ENCODE assay signal across 21 mouse cellular contexts in the genomic region with DNA sequence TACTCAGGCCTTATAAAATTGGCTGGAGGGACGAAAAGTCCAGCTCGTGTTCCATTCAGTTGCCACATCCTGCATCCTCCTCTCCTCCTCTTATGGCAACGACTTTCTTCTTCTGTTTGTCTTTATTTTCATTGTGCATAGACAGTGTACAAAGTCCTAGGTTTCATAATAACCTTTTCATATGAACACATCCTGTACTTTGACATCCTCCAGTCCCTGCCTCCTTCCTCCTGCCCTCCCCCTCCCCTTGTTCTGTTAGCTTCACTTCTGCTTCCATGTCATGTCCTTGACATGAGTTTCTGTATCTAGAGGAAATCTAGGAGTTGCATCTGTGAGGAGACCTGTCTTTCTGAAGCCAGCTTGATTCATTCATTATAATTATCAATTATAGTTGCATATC.
"Had no signal": no experiment of that assay in that cellular context is flagged by ENCODE, and none has a peak within 500 bp of the region (broad histone marks: within the 10 kb centered on the region; RNA-seq: fewer than 3 reads in every experiment).

No protein-coding gene starts in this region.

- H3K36me3 ChIP-seq: heart, embryonic 13.5 days; heart, embryonic 15.5 days; hindbrain, embryonic 13.5 days; hindbrain, embryonic 15.5 days; limb, embryonic 10.5 days; limb, embryonic 12.5 days; liver, embryonic 13.5 days; liver, embryonic 15.5 days had no signal

- H3K4me3 ChIP-seq: gastrocnemius, adult 2 months; heart, embryonic 13.5 days; heart, embryonic 15.5 days; hindbrain, embryonic 13.5 days; hindbrain, embryonic 15.5 days; limb, embryonic 10.5 days; limb, embryonic 12.5 days; liver, embryonic 13.5 days; liver, embryonic 15.5 days had no signal

- H3K9me3 ChIP-seq: heart, embryonic 13.5 days; heart, embryonic 15.5 days; hindbrain, embryonic 13.5 days; hindbrain, embryonic 15.5 days; limb, embryonic 10.5 days; limb, embryonic 12.5 days; liver, embryonic 13.5 days; liver, embryonic 15.5 days had no signal

- H3K4me1 ChIP-seq: heart, embryonic 13.5 days; heart, embryonic 15.5 days; hindbrain, embryonic 13.5 days; hindbrain, embryonic 15.5 days; limb, embryonic 10.5 days; limb, embryonic 12.5 days; liver, embryonic 13.5 days; liver, embryonic 15.5 days had no signal

- H3K27ac ChIP-seq: gastrocnemius, adult 2 months; heart, embryonic 13.5 days; heart, embryonic 15.5 days; hindbrain, embryonic 13.5 days; hindbrain, embryonic 15.5 days; hindbrain, postnatal 0 days; limb, embryonic 10.5 days; limb, embryonic 12.5 days; liver, embryonic 13.5 days; liver, embryonic 15.5 days had no signal

- DNase-seq: gastrocnemius, adult 2 months; gastrocnemius, postnatal 10 days; gastrocnemius, postnatal 25 days; heart, adult 18-20 months; heart, postnatal 36 days; kidney, adult 18-20 months; kidney, postnatal 10 days; layer of hippocampus, adult 9-11 months; layer of hippocampus, postnatal 36 days; liver; liver, embryonic 13.5 days had no signal

- ATAC-seq: hindbrain, postnatal 0 days; intestine, embryonic 16.5 days had no signal

- H3K9ac ChIP-seq: heart, embryonic 13.5 days; heart, embryonic 15.5 days; hindbrain, embryonic 13.5 days; hindbrain, embryonic 15.5 days; limb, embryonic 12.5 days; liver, embryonic 13.5 days; liver, embryonic 15.5 days had no signal

- H3K27me3 ChIP-seq: heart, embryonic 13.5 days; heart, embryonic 15.5 days; hindbrain, embryonic 13.5 days; hindbrain, embryonic 15.5 days; limb, embryonic 12.5 days; liver, embryonic 13.5 days; liver, embryonic 15.5 days had no signal

- H3K4me2 ChIP-seq: heart, embryonic 11.5 days; heart, embryonic 13.5 days; heart, embryonic 15.5 days; hindbrain, embryonic 13.5 days; hindbrain, embryonic 15.5 days; limb, embryonic 12.5 days; liver, embryonic 13.5 days; liver, embryonic 15.5 days had no signal
